Mouse (Mus musculus) urinary bladder, postnatal 25 days (tissue): ENCODE measurements around the gene Chd1l.

Experiments
- DNase-seq: peaks from one replicate; pipeline ENCODE4 v3.0.0; 2022; ENCODE audit warnings: low spot score

Gene Chd1l

GRCm38 (mm10) chr3:97524835-97525234 is 85.2 kb downstream of the Chd1l start:
- DNase-seq, result peak; percentile 11

GRCm38 (mm10) chr3:97521946-97522731 is 87.9 kb downstream of the Chd1l start:
- no peak for DNase-seq

- DNase-seq, result no peak
These were observed 90.1 kb downstream of the Chd1l start for GRCm38 (mm10) chr3:97519883-97520282.

DNA sequence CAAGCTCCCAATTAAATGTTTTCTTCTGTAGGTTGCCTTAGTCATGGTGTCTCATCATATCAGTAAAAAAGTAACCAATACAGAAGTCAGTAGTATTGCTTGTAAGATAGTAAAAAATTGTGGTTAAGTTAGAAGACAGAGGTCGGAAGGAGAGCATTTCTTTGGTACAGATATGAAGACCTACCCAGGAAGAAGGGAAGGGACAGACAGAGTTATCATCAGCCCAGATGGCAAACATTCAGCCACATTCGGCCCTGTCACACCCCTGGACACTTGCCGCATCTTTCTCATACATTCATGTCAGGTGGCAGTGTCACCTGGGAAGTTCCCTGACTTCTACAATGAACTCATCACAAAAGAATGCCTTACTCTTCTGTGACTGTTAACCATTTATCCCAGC is 97.7 kb downstream of the Chd1l start:
- no peak for DNase-seq
